Mouse (Mus musculus): ENCODE measurements around the gene Dcaf15.
A peak's percentile ranks its signal among the peaks of the same experiment; 100 is the strongest.

Gene Dcaf15

GRCm38 (mm10) chr8:84101476-84102270 is 2.9 kb downstream of the Dcaf15 start:
- no peak for DNase-seq (ENCODE audit: extremely low spot score, low spot score)

DNA sequence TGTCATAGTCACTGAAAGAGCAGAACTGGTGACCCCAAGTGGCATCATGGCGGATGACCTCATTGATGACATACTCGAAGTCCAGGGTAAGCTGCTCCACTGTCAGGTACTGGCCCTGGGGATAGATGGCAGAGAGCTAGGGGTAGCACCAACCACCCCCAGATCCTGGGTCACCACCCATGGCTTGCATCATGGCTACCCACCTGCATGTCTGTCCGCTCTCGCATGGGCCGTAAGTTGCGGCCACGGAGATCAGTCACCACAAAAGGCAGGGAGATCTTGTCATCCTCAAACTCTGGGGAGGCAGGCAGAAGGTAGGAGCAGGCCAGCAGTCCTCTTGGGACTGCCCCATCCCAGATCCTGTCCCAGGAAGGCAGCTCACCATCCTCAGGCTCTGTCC is 6.2 kb downstream of the Dcaf15 start:
- no peak for DNase-seq (ENCODE audit: extremely low spot score, low spot score)

- no peak for DNase-seq (ENCODE audit: extremely low spot score, low spot score)
Observed at GRCm38 (mm10) chr8:84096061-84096460, 8.5 kb downstream of the Dcaf15 start.

DNA sequence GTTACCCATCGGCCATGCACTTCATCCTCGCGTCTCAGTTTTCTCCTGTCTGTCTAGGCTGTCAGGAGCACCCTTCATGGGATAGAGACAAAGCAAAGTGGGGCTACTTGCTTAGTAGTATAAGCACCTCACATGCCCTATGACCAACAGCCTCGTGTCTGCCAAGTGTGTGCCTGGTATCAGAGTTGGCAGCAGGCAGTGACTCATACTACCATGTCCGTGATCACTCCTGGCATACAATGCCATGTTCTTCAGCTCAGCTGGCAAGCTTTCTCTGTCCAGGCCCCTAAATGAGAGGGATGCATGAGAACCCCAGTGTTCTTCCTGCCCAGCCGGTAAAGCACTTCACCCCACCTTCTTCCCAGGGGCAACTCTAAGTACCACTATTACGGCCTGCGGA is 14.0 kb downstream of the Dcaf15 start:
- no peak for DNase-seq (ENCODE audit: extremely low spot score, low spot score)

DNA sequence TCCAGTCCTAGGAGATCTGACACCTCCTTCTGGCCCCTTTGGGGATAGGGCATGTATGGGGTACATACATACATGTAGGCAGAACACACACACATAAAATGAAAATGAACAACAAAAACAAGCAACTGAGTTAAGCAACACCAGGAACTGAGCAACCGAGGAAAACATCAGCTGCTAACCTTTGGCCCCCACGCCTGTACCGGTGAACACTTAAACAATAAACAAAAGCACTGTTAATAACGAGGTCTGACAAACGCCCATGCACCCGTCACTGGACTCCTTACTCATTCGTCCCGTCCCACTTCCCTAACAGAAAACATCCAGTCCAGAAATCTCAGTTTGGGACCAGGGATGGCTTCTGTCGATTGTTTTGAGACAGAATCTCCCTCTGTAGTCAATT is 15.3 kb downstream of the Dcaf15 start:
- no peak for DNase-seq (ENCODE audit: extremely low spot score, low spot score)

GRCm38 (mm10) chr8:84087821-84088220 is 16.7 kb downstream of the Dcaf15 start:
- no peak for DNase-seq (ENCODE audit: extremely low spot score, low spot score)

DNA sequence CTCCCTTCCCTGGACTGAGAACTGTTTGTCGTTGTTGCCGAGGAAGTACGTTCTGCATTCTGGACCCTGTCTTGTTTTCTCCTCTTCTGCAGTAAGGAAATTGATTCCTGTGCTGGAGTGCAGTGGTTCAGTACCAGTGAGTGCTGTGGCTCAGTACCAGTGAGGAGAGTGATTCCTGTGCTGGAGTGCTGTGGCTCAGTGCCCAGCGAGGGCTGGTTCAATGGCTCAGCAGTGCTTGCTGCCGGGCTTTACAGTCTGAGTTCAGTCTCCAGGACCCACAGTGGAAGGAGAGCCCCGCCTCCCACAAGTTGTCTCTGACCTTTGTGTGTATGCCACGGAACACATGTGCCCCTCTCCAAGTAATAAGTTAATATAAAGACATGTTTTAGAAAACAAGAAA is 17.4 kb downstream of the Dcaf15 start:
- DNase-seq (ENCODE audit: extremely low spot score, low spot score): no peak

GRCm38 (mm10) chr8:84084341-84085115 is 20.0 kb downstream of the Dcaf15 start:
- peak; percentile 24 for DNase-seq (ENCODE audit: extremely low spot score, low spot score)

DNA sequence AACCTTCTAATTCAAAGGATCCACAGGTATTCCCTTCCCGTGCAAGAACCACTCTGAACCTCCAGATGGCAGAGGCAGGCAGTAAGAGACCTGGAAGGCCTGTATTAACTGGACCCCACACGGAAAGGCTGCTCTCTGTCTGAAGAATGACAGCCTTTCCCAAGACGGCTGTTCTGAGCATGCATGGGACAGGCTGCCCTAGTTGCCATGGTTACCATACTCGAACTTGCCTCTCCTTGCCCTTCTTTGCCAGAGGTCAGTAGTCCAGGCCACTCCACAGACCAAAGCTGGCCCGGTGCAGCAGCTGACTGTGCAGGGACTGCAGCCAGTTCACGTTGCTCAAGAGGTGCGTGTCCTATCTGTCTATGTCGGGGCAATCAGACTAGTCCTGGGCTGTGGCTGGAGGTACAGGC is 20.7 kb downstream of the Dcaf15 start:
- peak; percentile 56 for DNase-seq (ENCODE audit: extremely low spot score, low spot score)

GRCm38 (mm10) chr8:84079206-84079605 is 25.4 kb downstream of the Dcaf15 start:
- no peak for DNase-seq (ENCODE audit: extremely low spot score, low spot score)

GRCm38 (mm10) chr8:84076849-84077248 is 27.7 kb downstream of the Dcaf15 start:
- no peak for DNase-seq (ENCODE audit: extremely low spot score, low spot score)

DNA sequence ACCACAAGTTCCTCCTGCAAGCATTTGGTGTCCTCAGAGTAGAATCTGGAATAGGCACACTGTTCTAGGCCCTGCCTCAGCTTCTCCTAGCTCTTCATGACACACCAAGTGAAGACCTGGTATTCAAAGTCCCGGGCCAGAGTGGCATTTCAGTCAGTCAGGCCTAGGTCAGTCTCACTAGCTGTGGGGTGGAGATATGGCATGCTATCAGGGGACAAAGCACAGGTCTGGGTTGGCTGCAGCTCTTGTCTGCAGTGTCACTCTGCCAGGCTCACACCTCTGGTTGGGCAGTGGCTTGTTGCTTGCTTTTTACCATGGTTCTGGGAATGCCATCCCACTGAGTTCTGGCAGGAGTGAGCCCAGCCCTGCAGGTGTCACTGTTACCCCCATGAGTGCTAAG is 28.2 kb downstream of the Dcaf15 start:
- no peak for DNase-seq (ENCODE audit: extremely low spot score, low spot score)

- DNase-seq (ENCODE audit: extremely low spot score, low spot score): no peak
Observed at GRCm38 (mm10) chr8:84073230-84073976, 31.2 kb downstream of the Dcaf15 start.

- DNase-seq (ENCODE audit: extremely low spot score, low spot score): no peak
Observed at GRCm38 (mm10) chr8:84072321-84072720, 32.2 kb downstream of the Dcaf15 start.

DNA sequence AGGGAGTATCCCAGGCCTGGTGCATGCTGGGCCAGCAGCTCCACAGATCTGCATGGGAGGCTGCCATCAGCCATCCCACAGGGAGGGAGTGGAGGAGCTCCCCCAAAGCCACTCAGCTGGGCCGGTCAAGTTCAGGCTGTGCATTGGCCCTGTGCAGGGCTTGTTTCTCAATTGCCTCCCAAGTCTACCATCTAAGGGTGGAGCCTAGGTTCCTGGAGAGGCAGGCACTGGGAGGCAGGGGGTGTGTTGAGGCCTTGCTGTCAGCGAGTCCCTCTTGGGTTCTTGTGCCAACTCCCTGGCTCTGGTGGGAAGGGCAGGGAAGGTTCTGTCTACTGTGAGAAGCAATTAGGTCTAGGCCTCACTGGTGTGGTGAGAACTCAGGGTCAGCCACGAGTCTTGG is 32.6 kb downstream of the Dcaf15 start:
- no peak for DNase-seq (ENCODE audit: extremely low spot score, low spot score)

- no peak for DNase-seq (ENCODE audit: extremely low spot score, low spot score)
Observed at GRCm38 (mm10) chr8:84070667-84071066, 33.9 kb downstream of the Dcaf15 start.

- DNase-seq (ENCODE audit: extremely low spot score, low spot score): no peak
Observed at GRCm38 (mm10) chr8:84070241-84070640, 34.3 kb downstream of the Dcaf15 start.

DNA sequence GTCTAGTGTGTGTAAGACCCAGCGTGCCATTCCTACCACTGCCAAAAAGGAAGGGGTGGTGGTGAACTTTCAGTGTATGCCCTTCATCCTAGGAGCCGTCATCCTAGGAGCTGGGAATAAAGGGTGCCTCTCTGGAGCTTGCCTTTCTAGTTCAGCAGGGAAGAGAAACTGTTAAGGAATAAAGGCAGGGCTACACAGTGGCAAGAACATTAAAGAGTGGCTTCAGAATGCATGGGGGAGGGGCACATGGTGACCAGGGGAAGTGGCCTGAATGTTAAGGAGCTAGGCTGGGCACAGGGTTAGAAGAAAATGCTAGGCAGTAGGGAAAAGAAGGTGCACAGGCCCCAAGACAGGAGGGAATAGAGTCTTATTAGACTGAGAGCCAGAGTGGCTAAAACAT is 34.8 kb downstream of the Dcaf15 start:
- no peak for DNase-seq (ENCODE audit: extremely low spot score, low spot score)

DNA sequence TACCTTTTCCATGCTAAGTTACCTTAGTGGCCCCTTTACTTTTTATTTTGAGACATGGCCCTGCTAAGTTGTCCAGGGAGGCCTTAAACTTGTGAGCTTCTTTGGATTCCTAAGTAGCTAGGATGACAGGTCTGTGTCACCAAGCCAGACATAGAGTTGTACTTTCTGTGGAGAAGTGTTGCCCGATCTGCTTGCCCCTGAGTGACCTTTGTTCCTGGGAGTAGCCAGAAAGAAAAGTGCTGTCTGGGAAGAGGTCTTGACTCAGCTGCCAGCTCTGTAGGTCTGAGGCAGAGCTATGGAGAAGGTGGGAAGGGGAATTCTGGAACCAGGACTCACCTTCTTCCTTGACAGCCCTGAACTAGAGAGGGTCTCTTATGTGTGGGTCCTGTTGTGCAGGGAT is 35.4 kb downstream of the Dcaf15 start:
- DNase-seq (ENCODE audit: extremely low spot score, low spot score): no peak

DNA sequence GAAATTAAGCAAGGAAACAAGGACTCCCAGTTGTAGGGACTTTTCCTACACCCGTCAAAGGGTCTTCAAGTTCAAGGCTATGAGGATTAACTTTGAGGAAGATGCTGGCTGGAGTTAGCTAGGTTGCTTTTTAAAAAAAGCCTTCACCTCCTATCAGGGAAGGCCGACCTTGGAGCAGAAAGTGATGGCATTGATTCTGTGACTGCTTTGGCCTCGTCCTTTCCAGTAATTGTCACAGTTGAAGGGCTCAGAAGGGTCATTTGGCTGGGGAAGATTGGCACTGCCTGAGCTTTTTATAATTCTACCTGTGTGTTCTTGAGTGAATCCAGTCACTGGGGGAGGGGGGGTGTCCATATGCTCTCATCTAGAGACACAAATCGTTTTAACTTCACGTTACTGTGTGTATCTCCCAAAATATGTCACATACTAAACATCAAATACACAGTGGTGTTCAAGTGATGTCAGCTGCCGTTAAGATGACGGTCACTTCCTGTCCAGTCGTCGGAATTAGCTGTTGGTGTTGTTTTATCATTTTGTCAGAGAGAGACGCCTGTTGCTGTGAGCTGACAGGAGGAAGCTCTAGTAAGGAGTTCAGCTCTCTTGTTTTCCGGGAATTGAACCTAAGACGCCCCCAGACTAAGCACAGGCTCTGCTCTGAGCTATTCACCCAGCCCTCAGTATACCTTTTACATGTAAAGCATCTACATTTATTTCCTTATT is 36.1 kb downstream of the Dcaf15 start:
- no peak for DNase-seq (ENCODE audit: extremely low spot score, low spot score)

DNA sequence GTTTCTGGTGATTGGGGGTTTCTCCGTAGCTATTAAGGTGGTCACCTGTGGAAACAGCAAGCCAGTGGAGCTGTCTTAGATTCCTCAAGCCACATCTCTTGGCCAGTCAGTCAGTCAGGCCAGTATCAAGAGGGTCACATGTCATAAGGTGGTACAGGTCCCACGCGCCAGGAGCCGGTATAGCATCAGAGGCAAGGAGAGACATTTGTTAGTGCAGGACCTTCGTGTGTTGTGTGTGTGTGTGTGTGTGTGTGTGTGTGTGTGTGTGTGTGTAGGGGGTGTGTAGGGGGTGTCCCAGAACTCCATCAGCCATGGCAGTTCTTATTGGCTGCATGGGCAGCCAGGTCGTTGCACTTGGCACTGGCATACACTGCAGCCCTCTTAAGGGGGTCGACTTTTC is 36.7 kb downstream of the Dcaf15 start:
- no peak for DNase-seq (ENCODE audit: extremely low spot score, low spot score)

Data from neural tube, embryonic 10.5 days (tissue).